Mouse (Mus musculus) T-helper 2 cell (primary cell): ENCODE data around the gene Gcdh.

Experiments used
- in situ Hi-C: fragments of 300-600 bp; cut with MboI, MseI; formaldehyde crosslinking; loops from one replicate; pipeline ENCODE4 v1.15.1; 2025; ENCODE audit warnings: high pct_unique_total_duplicates

The Gcdh gene

GRCm38 (mm10) chr8:84872309-84872965 is 21.3 kb downstream of the Gcdh start:
- in situ Hi-C loops, result no loop called here

DNA sequence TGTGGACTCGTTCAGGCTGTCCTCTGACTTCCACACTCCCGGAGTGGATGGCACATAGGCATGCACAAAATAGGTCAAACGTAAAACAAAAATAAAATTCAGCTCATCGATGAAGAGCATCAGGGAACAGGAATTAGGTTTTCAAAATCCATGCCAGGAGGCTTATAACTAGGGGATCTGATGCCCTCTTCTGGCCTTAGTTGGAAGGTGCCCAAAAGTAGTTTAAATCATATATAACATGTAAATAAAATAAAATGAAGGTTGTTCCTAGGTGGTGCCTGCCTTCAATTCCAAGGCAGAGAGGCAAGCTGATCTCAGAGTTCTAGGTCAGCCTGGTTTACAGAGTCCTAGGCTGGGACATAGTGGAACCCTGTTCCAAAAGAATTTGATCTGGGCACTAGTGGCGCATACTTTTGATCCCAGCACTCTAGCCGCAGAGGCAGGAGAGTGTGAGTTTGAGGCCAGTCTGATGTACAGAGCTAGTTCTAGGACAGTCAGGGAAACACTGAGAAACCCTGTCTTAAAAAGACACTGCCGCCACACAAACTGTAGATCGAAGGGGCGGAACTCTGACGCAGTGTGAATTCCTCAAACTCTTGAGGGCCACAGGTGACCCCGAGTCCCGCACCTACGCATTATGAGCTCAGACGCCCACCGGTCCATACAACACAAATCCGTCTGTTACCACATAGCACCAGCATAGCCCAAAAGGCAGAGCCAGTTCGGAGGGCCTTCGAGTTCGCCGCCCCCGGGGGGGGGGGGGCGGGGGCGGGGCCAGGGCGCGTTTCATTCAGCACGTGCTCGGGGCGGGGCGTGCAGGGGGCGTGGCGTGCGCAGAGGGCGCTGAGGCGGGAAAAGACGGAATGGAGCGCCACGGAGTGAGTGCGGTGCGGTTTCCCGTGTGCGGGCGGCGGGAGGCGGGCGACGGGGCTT is 22.1 kb downstream of the Gcdh start, which contains the start of gene Syce2:
Syce2 (plus strand) TSS at position 736 of the 933 bp plus-strand sequence.
- in situ Hi-C loops, result no loop called here

DNA sequence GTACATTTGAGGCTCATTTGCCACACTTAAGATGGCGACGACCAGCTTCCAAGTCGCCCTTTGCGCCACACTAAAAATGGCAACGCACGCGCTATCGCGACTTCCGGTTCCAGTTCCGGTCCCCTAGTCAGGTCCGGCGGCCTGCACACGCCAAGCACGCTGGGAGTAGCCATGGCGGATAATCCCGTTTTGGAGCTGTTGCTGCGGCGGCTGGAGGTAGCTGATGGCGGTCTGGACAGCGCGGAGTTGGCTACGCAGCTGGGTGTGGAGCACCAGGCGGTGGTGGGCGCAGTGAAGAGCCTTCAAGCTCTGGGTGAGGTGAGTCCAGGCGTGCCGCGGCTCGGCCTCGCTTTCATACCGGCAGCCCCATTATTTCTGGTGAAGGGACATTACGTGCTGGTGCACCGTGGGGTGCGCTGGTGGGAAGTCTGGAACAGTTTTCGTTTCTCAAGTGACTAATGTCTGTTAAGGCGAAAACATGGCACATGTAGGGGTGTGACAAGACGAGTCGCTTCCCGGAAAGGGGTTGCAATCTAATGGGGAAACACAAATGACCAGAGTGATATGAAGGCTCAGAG is 36.8 kb downstream of the Gcdh start, which contains the start of gene Farsa:
Farsa (plus strand) TSS at position 126 of the 578 bp plus-strand sequence.
- in situ Hi-C loops, result no loop called here

DNA sequence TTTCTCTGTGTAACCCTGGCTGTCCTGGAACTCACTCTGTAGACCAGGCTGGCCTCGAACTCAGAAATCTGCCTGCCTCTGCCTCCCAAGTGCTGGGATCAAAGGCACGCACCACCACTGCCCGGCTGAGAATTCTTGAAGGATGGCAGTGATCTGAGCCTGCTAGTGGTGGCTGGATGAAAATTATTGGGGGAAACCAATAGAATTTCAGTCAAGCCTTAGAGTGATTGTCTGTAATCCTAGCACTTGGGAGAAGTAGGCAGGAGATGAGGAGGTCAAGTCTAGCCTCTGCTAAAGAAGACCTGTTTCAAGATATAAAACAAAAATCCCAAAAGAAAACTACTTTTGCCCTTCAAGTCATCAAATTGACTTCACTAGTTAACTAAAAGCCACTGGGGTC is 37.3 kb downstream of the Gcdh start:
- in situ Hi-C loops, result no loop called here

GRCm38 (mm10) chr8:84847684-84848435 is 45.9 kb downstream of the Gcdh start:
- in situ Hi-C loops, result no loop called here

DNA sequence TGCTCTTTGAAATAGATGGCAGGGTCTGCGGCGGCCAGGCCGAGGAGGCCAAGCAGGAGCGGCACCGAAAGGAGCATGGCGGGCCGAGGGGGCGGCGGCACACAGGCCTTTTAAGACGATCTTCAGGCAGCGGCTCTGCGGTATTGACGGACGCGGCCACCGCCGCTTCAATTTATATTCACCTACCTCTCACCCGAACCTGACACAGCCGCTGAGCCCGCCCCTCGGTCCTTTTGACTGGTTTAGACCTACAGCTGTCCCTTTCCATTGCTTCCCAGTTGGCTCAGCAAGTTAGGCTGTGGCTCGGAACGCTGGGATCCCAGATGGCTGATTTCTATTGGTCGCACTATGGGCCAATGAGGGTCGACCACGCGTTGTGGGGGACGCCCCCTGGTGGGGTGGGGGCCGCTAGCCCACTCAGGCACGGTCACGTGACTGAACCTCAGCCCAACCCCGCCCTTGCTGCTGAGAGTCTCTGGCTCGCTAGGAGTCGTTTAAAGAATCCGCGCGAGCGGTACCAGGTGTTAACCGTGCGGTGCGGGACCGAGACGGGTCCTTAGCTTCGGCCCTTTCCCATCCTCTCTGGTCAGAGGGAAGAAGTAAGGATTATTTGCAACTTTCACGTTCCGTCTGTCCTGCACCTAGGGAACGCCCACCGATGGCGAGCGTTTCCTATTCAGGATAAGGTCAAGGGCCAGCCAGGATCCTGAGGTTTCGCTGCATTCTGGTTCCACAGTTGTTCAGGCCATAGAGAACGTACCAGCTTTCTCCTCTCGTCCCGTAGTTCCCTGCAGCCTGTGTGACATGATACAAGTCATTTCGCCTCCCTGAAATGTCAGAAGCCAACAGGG is 46.8 kb downstream of the Gcdh start, which contains the start of gene Calr:
Calr (minus strand) TSS at position 213 of the 851 bp plus-strand sequence.
- in situ Hi-C loops, result no loop called here

DNA sequence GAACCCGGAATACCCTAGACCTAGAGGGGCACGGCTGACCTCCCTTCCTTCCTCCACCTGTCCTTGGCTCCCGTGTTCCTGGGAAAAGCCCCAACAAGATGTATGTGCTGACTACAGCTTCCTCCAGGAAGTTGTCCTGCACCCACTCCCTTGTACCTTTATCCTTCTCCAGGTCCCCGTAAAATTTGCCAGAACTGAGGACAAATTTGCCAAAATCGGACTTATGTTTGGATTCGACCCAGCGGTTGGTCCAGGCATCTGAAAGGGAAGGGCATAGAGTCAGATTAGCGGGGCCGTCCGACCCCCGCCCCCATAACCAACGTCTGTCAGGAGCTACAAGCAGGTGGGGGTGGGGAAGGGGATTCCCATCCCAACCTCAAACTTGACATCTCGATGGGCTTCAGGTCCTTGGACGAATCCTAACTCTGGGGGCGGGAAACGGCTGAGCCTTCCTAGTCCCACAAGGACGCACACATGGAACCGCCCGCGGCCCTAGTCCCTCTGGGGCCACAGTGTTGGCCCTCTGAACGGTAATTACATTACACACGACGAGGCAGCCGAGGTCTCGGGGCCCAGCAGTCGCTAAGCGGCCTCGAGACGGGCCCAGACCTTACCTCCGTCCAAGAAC is 47.5 kb downstream of the Gcdh start:
- in situ Hi-C loops, result no loop called here

GRCm38 (mm10) chr8:84845355-84846093 is 48.2 kb downstream of the Gcdh start:
- in situ Hi-C loops, result no loop called here

- in situ Hi-C loops, result no loop called here
These were observed 49.2 kb downstream of the Gcdh start for GRCm38 (mm10) chr8:84844397-84845070.

- in situ Hi-C loops, result no loop called here
These were observed 52.2 kb downstream of the Gcdh start for GRCm38 (mm10) chr8:84841514-84841913.

DNA sequence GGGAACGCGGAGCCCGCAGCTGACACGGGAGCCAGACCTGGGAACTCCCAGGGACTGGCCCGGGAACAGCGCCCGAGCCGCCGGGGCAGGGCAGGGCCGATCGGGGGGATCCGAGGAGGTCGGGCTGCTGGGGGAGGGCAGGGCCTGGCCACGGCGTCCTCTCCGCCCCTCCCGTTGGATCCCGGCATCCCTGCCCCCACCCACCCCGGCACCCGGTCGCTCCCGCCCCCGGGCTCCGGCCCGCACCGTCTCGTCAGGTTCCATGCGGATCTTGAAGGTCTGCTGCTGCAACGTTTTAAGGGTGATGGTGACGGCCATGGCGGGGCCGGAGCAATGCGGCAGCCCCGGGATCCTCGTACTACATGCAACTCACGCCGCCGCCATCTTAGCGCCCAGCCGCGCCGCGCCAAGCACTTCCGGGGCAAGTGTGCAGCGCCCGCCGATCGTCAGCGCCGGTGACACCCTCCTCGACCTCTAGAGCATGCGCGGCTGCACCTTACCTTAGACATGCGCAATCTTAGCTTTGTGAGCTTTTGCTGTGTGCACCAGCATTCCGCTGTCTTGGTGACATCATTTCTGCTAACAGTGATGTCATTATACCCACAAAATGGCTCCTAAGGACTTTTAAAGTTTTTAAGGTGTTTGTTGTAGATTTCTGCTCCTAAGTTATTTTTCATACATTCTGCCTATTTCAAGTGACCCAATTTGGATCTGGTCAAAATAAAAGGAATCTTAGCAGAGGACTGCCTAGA is 53.3 kb downstream of the Gcdh start, which contains the start of gene Rad23a:
Rad23a (minus strand) TSS at position 418 of the 752 bp plus-strand sequence.
- in situ Hi-C loops, result no loop called here

GRCm38 (mm10) chr8:84839875-84840247 is 53.9 kb downstream of the Gcdh start:
- in situ Hi-C loops, result no loop called here

DNA sequence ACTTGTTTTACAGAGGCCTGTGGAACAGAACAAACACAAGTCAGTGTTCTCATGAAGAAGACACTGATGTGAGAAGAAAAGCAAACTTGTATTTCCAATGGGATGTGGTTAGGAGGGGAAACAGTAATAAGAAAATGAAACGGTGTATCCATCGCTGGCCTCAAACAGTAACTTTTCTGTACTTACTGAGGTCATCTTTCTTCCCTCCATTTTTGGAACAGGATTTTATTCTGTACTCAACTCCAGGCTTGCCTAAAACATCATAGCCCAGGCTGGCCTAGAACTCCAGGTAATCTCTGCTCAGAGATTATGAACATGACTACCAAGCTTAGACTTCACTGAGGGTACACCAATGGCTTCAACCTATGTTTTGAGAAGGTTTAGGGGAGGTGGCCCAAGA is 54.3 kb downstream of the Gcdh start:
- in situ Hi-C loops, result no loop called here

DNA sequence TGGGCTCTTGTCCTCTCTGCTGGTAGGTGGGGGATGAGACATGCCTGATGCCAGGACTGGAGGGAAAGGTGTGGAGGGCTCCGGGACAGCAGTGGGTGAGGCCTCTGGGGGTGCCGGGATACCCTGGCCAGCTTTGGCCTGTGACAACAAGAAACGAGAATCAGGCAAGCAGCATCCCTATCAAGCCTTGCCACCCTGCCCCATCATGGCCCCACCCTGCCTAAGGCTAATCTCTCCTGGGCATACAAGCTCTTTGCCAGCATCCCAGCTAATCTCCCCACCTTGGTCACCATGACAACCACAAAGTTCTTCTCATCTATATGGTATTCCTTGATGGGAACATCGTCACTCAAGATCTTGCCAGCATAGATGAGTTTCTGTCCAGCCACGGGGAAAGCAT is 55.2 kb downstream of the Gcdh start:
- in situ Hi-C loops, result no loop called here

DNA sequence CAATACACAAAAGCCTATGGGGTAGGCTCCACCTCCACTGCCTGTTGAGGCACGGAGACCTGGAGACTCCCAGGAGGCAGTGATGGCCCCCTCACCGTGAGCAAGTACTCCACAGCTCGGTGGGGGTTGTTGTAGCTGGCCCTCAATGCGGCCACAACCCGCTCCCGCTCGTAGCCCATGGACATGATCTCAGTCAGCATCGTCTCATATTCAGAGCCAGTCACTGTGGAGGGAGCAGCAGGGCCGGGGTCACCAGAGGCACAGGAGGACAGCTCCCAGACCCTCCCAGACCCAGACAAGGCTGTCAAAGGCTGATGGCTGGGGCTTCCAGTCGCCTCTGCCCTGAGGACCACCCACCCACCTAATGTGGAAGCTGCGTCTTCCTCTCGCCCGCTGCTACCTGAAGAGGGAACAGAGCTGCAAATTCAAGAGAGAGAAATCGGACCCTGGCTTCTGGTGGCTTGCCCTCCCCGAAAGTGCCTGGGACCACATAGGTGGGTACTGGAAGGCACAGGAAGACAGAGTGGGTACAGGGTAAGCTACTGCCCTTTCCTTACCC is 55.7 kb downstream of the Gcdh start:
- in situ Hi-C loops, result no loop called here

- in situ Hi-C loops, result no loop called here
These were observed 56.4 kb downstream of the Gcdh start for GRCm38 (mm10) chr8:84837149-84837911.
